Mouse (Mus musculus) urinary bladder, postnatal 10 days (tissue): ENCODE results near the gene Eid2b.

Experiments
- DNase-seq: peaks from one replicate; pipeline ENCODE4 v3.0.0; 2022; ENCODE audit warnings: low spot score

Eid2b gene

GRCm38 (mm10) chr7:28301616-28302433 lies 24.3 kb downstream of the Eid2b start, which contains the start of gene Dll3:
TSS of gene Dll3 (minus strand) at chr7:28302238.
- no peak for DNase-seq

- no peak for DNase-seq
Measured at GRCm38 (mm10) chr7:28305641-28306040, 28.1 kb downstream of the Eid2b start.

- DNase-seq: no peak
Measured at GRCm38 (mm10) chr7:28306216-28306615, 28.7 kb downstream of the Eid2b start.

GRCm38 (mm10) chr7:28309737-28310136 lies 32.2 kb downstream of the Eid2b start:
- no peak for DNase-seq

- DNase-seq: no peak
Measured at GRCm38 (mm10) chr7:28311151-28311925, 33.8 kb downstream of the Eid2b start.

- DNase-seq: peak; percentile 94
Measured at GRCm38 (mm10) chr7:28311926-28312543, 34.5 kb downstream of the Eid2b start, which contains the start of gene Timm50. TSS of gene Timm50 (minus strand) at chr7:28312072.

GRCm38 (mm10) chr7:28318036-28318435 lies 40.5 kb downstream of the Eid2b start:
- no peak for DNase-seq

GRCm38 (mm10) chr7:28318714-28319113 lies 41.2 kb downstream of the Eid2b start:
- DNase-seq: no peak

GRCm38 (mm10) chr7:28321974-28322720 lies 44.6 kb downstream of the Eid2b start:
- DNase-seq: no peak

- no peak for DNase-seq
Measured at GRCm38 (mm10) chr7:28325293-28325692, 47.8 kb downstream of the Eid2b start.

GRCm38 (mm10) chr7:28326457-28326856 lies 48.9 kb downstream of the Eid2b start:
- DNase-seq: no peak

GRCm38 (mm10) chr7:28328260-28328659 lies 50.7 kb downstream of the Eid2b start:
- DNase-seq: no peak
